Mouse (Mus musculus) liver, adult 2 months (tissue): ENCODE data around the gene Eif2a.

Source experiments
- CTCF ChIP-seq: fragments of 200-500 bp; IDR thresholded peaks from 2 replicates; pipeline ENCODE4 v1.5.1; 2011; ENCODE audit warnings: low read depth, low read length, control low read depth
- POLR2A ChIP-seq: fragments of 200-500 bp; IDR thresholded peaks from 2 replicates; pipeline ENCODE4 v1.6.1; 2011; ENCODE audit warnings: low read length, control low read depth; ENCODE audit not compliant: insufficient read depth; ENCODE audit errors: extremely low read depth

DNA sequence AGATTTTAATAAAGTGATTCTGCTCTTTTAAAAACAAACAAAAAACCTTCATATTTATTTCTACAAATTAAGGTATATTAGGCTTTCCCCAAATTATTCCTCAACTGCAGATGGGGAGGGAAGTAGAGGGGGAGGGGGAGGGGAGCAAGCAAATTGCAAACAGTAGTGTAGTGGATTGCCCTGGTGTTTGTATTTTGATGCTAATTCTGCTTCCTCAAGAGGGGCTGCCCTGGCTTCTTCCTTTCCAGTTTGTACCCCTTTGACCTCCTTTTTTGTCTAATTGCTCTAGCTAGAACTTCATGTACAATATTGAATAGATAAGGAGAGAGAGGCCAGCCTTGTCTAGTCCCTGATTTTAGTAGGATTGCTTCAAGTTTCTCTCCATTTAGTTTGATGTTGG lies 20.9 kb upstream of the Eif2a start:
- TF ChIP-seq CTCF (no peak), POLR2A (no peak)
